Mouse (Mus musculus) midbrain, embryonic 11.5 days (tissue): Measurements from ENCODE around the gene Ldb3. TPM values are rescaled to one million over a fixed set of nuclear protein-coding genes. Genes with fewer than 3 reads are reported as not detected.

ENCODE experiments used
- ATAC-seq: fragments of 200-750 bp; cut with Nextera tagmentation; 2 replicates; pipeline ENCODE4 v1.8.0; 2017; ENCODE audit warnings: moderate TSS enrichment, moderate library complexity; ENCODE audit not compliant: low FRiP score
- DNase-seq: peaks from one replicate; pipeline ENCODE4 v3.0.0; 2015; ENCODE audit warnings: low spot score; ENCODE audit errors: missing footprints
- H3K27ac ChIP-seq: fragments of 300-500 bp; sonication (generic); 2 replicates; pipeline ENCODE4 v1.5.1; 2014; ENCODE audit warnings: low read depth, low read length
- H3K27me3 ChIP-seq: fragments of 300-500 bp; sonication (generic); 2 replicates; pipeline ENCODE4 v1.6.1; 2014; ENCODE audit warnings: mild to moderate bottlenecking, low read length, moderate library complexity, mixed read lengths; ENCODE audit not compliant: control insufficient read depth, insufficient read depth
- H3K36me3 ChIP-seq: fragments of 300-500 bp; sonication (generic); 2 replicates; pipeline ENCODE4 v1.6.1; 2014; ENCODE audit warnings: mild to moderate bottlenecking, low read length, moderate library complexity, mixed read lengths; ENCODE audit not compliant: control insufficient read depth, insufficient read depth
- H3K4me1 ChIP-seq: fragments of 300-500 bp; sonication (generic); 2 replicates; pipeline ENCODE4 v1.6.1; 2014; ENCODE audit warnings: low read length; ENCODE audit not compliant: control insufficient read depth, insufficient read depth
- H3K4me2 ChIP-seq: fragments of 300-500 bp; sonication (generic); 2 replicates; pipeline ENCODE4 v1.6.1; 2014; ENCODE audit warnings: mild to moderate bottlenecking, moderate library complexity
- H3K4me3 ChIP-seq: fragments of 300-500 bp; sonication (generic); 2 replicates; pipeline ENCODE4 v1.5.1; 2014; ENCODE audit warnings: low read depth, low read length
- H3K9ac ChIP-seq: fragments of 300-500 bp; sonication (generic); 2 replicates; pipeline ENCODE4 v1.6.1; 2014; ENCODE audit warnings: low read length
- H3K9me3 ChIP-seq: fragments of 300-500 bp; sonication (generic); 2 replicates; pipeline ENCODE4 v1.6.1; 2016; ENCODE audit warnings: low read length; ENCODE audit not compliant: control insufficient read depth
- WGBS: fragments of 180-500 bp; shearing (Covaris S2); extraction: QIAGEN DNeasy Blood & Tissue Kit; methylation state at CpG from one replicate; pipeline ENCODE4 v1.1.7; 2014; 5-methylcytosine and 5-hydroxymethylcytosine counted together
- polyA plus RNA-seq: library from polyadenylated mRNA; unstranded; fragments of >200 nt; fragmentation: Nextera tagmentation; extraction: Ambion mirVana; gene quantifications from 2 replicates; pipeline ENCODE4 v1.2.1, GENCODE M21; 2014

Gene Ldb3
- polyA plus RNA-seq, 1 experiment from 2014 or later: 0.07 TPM

- peak; percentile 96 for DNase-seq
- H3K9me3 ChIP-seq: no peaks in the 10 kb centered on the region
- H3K4me1 ChIP-seq: peaks cover 21% of the 10 kb centered on the region
- WGBS: under 1% methylated on average over 71 of the region's 77 CpGs
- ATAC-seq: peak; percentile 63
- H3K36me3 ChIP-seq: no peaks in the 10 kb centered on the region
- no peaks in the 10 kb centered on the region for H3K27me3 ChIP-seq
- peak overlapping the region; percentile 91 for H3K4me3 ChIP-seq
- peak overlapping the region; percentile 71 for H3K4me2 ChIP-seq
- H3K9ac ChIP-seq: peak overlapping the region; percentile 99
- peak overlapping the region; percentile 89 for H3K27ac ChIP-seq
These were observed 86.5 kb downstream of the Ldb3 start for GRCm38 (mm10) chr14:34501804-34502474.

GRCm38 (mm10) chr14:34501447-34501803, 87.1 kb downstream of the Ldb3 start:
- Histone ChIP-seq H3K4me1 (peaks cover 21% of the 10 kb centered on the region), H3K4me3 (peak overlapping the region; percentile 91)

GRCm38 (mm10) chr14:34500309-34500708, 88.2 kb downstream of the Ldb3 start:
- Histone ChIP-seq H3K9me3 (no peaks in the 10 kb centered on the region), H3K27ac (no peak overlapping the region), H3K4me1 (peaks cover 19% of the 10 kb centered on the region), H3K4me2 (peak overlapping the region; percentile 71), H3K36me3 (no peaks in the 10 kb centered on the region), H3K4me3 (peak overlapping the region; percentile 91), H3K27me3 (no peaks in the 10 kb centered on the region), H3K9ac (peak overlapping the region; percentile 4; the same call in 1 of the 2 replicates)
- ATAC-seq (no peak), DNase-seq (peak; percentile 86)
- whole genome bisulfite sequencing: 3% methylated on average over 4 of the region's 4 CpGs

More at GRCm38 (mm10) chr14:34501447-34501803, 87.1 kb downstream of the Ldb3 start:
- DNase-seq: peak; percentile 90
- ATAC-seq: no peak
- Histone ChIP-seq H3K27me3 (no peaks in the 10 kb centered on the region), H3K36me3 (no peaks in the 10 kb centered on the region), H3K9ac (peak overlapping the region; percentile 99), H3K27ac (peak overlapping the region; percentile 89), H3K9me3 (no peaks in the 10 kb centered on the region), H3K4me2 (peak overlapping the region; percentile 71)
- under 1% methylated on average over 16 of the region's 16 CpGs for WGBS

GRCm38 (mm10) chr14:34499664-34500063, 88.8 kb downstream of the Ldb3 start:
- ATAC-seq (no peak), DNase-seq (no peak)
- Histone ChIP-seq H3K36me3 (no peaks in the 10 kb centered on the region), H3K4me3 (no peak overlapping the region), H3K9ac (no peak overlapping the region), H3K27me3 (no peaks in the 10 kb centered on the region), H3K27ac (no peak overlapping the region), H3K9me3 (no peaks in the 10 kb centered on the region), H3K4me2 (no peak overlapping the region), H3K4me1 (peaks cover 18% of the 10 kb centered on the region)
- 71% methylated on average over 4 of the region's 4 CpGs for WGBS

GRCm38 (mm10) chr14:34497346-34497745, 91.1 kb downstream of the Ldb3 start:
- Histone ChIP-seq H3K36me3 (no peaks in the 10 kb centered on the region), H3K9me3 (no peaks in the 10 kb centered on the region), H3K27me3 (no peaks in the 10 kb centered on the region), H3K4me3 (no peak overlapping the region), H3K27ac (no peak overlapping the region), H3K4me2 (no peak overlapping the region), H3K4me1 (peaks cover 13% of the 10 kb centered on the region), H3K9ac (no peak overlapping the region)
- DNase-seq (no peak), ATAC-seq (no peak)
- 78% methylated on average over 3 of the region's 3 CpGs for WGBS

GRCm38 (mm10) chr14:34493682-34494081, 94.8 kb downstream of the Ldb3 start:
- H3K9ac ChIP-seq: no peak overlapping the region
- H3K4me1 ChIP-seq: no peaks in the 10 kb centered on the region
- H3K27me3 ChIP-seq: no peaks in the 10 kb centered on the region
- WGBS: 94% methylated on average over 3 of the region's 3 CpGs
- H3K27ac ChIP-seq: no peak overlapping the region
- H3K9me3 ChIP-seq: no peaks in the 10 kb centered on the region
- H3K36me3 ChIP-seq: no peaks in the 10 kb centered on the region
- DNase-seq (no peak), ATAC-seq (no peak)
- H3K4me2 ChIP-seq: no peak overlapping the region
- no peak overlapping the region for H3K4me3 ChIP-seq

- no peak for ATAC-seq
- 89% methylated on average over 2 of the region's 2 CpGs for WGBS
These were observed 95.8 kb downstream of the Ldb3 start for GRCm38 (mm10) chr14:34492688-34493087.

GRCm38 (mm10) chr14:34490965-34491364, 97.5 kb downstream of the Ldb3 start:
- Histone ChIP-seq H3K27ac (no peak overlapping the region), H3K4me1 (no peaks in the 10 kb centered on the region; the same call in 1 of the 2 replicates), H3K9me3 (no peaks in the 10 kb centered on the region), H3K27me3 (no peaks in the 10 kb centered on the region), H3K9ac (no peak overlapping the region), H3K36me3 (no peaks in the 10 kb centered on the region), H3K4me2 (no peak overlapping the region), H3K4me3 (no peak overlapping the region)
- no peak for DNase-seq
- WGBS: 67% methylated on average over 1 of the region's 1 CpGs
- no peak for ATAC-seq

More at GRCm38 (mm10) chr14:34492688-34493087, 95.8 kb downstream of the Ldb3 start:
- Histone ChIP-seq H3K9me3 (no peaks in the 10 kb centered on the region), H3K36me3 (no peaks in the 10 kb centered on the region), H3K9ac (no peak overlapping the region), H3K4me1 (no peaks in the 10 kb centered on the region), H3K4me2 (no peak overlapping the region), H3K27me3 (no peaks in the 10 kb centered on the region), H3K4me3 (no peak overlapping the region), H3K27ac (no peak overlapping the region)
- DNase-seq: no peak

GRCm38 (mm10) chr14:34489928-34490327, 98.6 kb downstream of the Ldb3 start:
- no peaks in the 10 kb centered on the region for H3K9me3 ChIP-seq
- H3K9ac ChIP-seq: no peak overlapping the region
- H3K27ac ChIP-seq: no peak overlapping the region
- no peaks in the 10 kb centered on the region; the same call in 1 of the 2 replicates for H3K4me1 ChIP-seq
- H3K4me2 ChIP-seq: no peak overlapping the region
- H3K4me3 ChIP-seq: no peak overlapping the region
- 87% methylated on average over 2 of the region's 2 CpGs for WGBS
- ATAC-seq (no peak), DNase-seq (no peak)
- H3K36me3 ChIP-seq: no peaks in the 10 kb centered on the region
- H3K27me3 ChIP-seq: no peaks in the 10 kb centered on the region
